Mouse (Mus musculus) gonadal fat pad, adult 2 months (tissue): ENCODE data around the gene Hoxd10. TPM values are rescaled to one million over a fixed set of nuclear protein-coding genes. Genes with fewer than 3 reads are reported as not detected.

ENCODE experiments used
- DNase-seq: peaks from one replicate; pipeline ENCODE4 v3.0.0-alpha.2; 2012; ENCODE audit warnings: low read depth
- polyA plus RNA-seq: library from polyadenylated mRNA; depleted of rRNA; stranded (reverse); fragments of >200 nt; gene quantifications from 2 replicates; pipeline ENCODE4 v1.2.3, GENCODE M21; 2012; rRNA removed

The Hoxd10 gene
- 0.90 and 2.2 TPM in 2 replicates for polyA plus RNA-seq

DNA sequence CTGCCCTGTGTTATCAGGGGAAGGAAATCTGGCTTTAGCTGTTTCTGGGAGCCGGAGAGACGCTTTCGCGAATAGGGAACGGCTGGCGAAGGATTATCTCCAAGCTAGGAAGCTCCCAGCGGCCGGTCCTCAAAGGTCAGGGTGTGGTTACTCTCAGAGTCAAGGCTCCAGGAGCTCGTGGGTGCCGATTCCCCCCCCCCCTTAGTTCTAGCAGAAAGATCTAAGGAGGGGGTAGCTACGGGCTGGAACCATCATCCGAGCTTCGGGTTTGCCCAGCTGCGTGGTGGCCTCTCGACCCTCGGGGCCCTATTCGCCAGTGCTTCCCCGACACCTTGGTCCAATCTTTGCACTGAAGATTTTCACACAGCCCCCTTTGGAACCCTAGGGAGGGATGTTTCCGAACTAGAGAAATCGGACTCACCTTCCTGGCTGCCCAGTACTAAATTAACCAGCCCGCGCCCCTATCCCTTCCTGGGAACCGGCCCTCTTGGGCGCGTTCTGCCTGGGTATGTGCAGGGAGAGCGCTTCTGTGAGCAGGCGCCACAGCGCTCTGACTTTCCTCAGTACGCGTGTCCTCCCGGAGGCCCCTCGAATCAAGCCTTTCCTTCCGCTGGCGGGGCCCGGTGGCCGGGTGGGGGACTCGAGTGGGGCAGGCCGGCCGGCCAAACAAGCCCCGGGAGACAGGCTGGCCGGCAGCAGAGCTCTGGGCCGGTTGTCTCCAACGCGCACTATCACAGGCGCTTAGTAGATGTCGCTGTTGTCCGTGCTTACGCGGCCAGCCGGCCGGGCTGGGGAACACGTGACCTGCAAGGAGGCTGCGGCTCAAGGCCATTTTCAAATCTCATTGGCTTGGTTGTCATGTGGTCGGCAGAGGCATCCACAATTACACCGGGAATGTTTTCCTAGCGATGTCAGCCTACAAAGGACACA, at the start of gene Hoxd10:
Hoxd10 (plus strand) TSS at position 903 of the 930 bp plus-strand sequence.
- no peak for DNase-seq

DNA sequence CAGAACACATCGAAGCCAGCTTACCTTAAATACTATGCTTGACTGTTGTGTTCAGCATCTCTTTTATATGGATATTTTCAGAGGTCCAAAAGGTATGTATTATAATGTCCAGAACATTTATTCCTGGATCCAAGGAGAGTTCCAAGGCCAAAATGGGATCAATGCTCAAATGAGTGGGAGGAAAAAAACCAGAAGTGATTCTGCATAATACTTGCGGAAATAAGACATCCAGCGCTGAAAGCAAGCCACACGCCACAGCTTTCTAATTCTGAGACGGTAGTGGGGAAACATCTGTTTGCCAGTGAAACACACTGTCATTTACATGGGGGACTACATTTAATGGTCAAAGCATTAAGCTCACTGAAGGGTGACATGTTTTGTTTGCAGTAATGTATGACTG, 49.3 kb upstream of the Hoxd10 start:
- no peak for DNase-seq

DNA sequence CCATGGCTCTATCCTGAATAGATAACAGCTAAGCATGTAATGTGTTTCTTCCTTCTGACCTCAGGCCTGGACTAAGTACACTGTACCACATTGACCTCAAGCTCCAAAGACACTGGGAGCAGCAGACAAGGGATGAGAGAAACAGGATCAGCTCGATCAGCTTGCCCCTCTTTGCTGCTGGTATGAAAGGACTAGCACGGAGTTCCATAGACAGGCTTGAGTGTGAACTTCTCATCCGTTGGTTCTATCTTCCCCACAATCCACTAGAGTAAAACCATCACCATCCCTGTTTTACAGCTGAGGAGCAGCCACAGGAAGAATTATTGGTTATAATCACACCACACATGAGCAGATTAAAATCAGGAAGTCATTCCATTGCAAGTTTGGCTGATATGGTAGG, 46.1 kb upstream of the Hoxd10 start:
- DNase-seq: no peak

DNA sequence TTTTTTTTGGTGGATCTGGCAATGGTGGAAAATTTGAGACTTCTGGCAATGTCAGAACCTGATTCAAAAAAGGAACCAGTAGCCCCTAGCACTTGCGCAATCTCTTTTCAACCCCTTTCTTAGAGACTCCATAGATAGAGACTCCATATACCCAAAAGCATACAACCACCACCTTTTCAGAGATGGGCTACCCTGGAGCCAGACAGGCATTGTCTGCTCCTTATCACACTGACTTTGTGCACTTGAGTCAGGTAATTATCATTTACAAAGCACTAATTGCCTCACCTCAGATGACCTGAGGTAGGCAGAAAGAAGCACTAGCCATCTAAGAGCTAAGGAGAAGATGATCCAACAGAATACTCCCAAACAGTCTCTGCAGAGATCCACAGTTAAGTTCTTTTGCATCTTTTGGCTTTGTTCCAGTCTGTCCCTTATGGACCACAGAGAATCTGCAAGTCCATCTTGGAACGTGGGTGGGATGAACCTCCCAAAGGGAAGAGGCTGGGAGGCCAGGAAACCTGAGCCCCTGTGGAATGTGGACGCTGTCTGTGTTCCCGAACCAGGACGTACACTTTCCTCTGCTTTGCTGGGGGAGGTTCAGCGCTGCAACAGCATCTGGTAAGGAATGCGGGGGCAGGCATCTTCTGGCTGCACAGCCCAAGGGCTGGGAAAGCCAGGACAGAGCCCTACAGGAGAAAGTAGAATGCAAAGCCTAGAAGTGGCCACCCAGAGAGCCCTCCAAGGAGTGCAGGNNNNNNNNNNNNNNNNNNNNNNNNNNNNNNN, 44.5 kb upstream of the Hoxd10 start:
- no peak for DNase-seq

DNA sequence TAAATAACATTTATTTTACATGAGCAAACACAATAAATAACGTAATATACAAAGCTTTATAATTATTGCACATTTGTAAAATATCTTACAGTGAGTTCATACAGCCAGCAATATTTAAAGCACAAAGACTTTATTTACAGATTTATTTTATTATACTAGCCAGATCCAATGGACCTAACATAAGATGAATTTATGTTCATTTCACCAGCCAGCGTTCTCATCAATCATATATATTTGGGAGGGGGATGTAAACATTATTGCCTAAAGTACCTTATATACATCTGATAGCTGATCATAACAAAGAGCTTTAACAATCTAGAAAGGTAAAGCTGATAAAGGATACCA, 38.8 kb upstream of the Hoxd10 start:
- DNase-seq: no peak

DNA sequence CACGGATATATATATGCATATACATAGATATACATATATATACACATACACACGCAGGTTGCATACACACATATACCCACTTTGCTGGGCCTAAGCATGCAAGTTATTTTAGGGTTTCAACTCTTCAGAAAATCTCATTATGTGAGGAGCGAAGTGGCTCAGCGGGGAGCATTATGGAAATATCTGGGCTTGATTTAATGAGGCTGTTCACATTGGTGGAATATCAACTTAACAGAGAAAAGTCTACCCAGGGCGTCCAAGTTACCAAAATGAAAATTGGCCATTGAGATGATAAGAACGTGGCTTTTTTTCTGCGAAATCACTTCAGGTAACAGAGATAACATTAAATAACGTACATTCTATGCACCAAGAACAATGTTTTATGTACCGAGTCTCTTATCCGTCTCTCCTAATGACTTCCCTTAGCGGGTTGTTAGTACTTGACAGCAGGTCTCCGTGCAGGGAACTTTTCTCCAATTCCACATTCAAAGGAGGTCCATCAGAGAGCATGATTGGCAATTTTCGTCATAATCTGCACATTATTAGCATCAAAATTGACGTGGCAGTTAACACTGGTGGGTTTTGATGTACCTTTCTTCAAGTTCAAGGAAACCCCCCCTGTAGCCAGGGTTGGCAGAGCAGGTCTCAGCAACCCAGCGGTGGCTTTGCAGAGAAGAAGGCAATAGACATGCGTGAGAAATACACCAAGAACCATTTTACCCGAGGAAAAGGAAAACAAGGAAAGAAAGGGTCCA, 37.8 kb upstream of the Hoxd10 start:
- no peak for DNase-seq

DNA sequence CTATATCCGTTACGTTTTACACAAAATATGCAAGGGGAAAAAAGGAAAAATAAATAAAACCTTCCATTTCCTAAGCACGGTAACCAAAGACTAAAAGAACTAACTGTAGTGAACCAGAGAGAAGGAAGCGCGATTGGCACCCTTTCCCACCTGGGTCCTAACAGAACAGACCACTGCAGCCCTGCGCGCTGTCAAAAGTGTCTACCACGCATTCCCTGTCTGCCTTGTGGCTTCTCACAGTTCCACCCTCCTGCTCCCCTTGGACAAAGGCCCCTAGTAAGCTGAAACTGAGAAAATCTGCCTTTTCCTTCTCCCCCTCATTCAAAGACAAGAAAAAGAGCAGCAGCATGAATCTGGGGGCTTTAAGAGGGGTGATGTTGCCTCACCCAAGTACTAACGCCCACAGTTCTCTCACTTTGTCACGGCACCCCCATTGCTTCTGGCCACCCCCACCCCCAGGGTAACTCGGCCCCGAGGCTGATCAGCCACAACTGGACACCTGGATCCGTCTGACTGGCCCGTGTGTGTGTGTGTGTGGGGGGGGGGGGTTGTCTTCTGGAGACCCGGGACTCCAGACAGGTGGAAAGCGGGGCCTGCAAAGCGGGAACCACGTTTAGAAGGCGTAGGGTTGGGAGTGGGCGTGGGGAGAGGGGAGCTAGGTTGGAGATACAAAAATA, 36.8 kb upstream of the Hoxd10 start:
- no peak for DNase-seq

DNA sequence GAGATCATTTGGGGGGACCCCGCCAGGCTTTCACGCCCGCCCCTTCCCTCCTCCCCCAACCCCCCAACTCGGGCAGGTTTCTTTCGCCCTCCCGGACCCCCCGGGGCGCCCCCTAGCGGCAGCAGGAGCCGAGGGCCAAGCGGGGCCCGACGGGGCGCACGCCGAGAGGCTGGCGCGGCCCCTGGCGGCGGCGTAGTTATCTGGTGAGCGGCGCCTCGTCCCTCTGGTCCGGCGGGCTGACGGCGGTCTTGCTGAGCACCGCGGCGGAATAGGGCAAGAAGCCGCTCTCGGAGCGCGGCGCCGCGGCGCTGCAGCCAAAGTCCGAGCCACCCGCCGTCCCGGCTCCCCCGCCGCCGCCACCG, 36.3 kb upstream of the Hoxd10 start:
- DNase-seq: no peak

DNA sequence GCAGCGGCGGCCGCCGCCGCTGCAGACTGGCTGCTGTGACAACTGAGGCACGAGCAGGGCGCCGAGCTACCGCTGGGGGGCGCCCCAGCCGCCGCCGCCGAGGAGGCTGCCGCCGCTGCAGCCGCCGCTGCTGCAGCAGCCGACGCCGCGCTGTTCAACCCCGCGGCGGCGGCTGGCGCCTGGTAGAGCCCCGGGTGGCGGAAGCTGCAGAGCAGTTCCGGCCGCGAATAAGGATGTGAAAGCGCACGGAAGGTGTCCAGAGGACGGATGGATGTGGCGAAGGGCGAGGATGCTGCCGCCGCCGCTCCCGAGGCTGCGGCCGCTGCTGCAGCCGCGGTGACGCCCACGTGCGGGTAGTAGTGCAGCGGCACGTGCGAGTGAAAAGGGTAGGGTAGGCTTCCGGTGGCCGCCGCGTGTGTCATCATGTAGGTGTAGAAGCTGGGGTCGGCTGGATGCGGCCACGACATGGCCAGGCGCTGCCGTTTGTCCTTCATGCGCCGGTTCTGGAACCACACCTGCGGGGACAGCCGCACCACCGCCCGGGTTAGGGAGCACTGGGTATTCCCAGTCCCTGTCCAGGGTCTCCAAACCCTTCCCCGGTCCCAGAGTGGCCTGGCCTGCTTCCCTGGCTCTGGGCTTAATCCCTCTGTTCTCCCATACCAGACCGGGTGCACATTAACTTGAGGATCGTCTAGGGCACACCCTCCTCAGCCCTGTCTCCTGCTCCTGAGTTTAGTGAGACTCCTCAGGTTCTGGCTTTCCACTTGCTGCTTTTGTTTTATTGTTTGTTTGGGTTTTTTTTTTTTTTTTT, 35.7 kb upstream of the Hoxd10 start:
- DNase-seq: no peak

DNA sequence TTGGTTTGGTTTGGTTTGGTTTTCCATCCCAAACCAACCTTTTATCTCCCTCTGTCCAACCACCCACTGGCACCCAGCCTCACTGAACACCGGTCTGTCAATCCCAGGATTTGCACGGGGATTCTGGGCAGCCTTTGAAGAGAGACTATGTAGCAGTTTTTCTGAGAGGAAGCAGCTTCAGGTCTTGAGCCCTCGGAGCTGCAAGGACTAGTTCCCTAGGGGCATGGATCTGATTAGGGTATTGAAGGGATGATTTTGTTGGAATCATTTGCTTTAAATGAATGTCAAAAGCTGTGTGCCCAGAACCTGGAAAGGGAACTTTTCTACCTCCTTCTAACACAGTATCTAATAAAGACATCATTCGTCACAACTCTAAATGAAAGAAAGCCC, 35.1 kb upstream of the Hoxd10 start:
- no peak for DNase-seq

DNA sequence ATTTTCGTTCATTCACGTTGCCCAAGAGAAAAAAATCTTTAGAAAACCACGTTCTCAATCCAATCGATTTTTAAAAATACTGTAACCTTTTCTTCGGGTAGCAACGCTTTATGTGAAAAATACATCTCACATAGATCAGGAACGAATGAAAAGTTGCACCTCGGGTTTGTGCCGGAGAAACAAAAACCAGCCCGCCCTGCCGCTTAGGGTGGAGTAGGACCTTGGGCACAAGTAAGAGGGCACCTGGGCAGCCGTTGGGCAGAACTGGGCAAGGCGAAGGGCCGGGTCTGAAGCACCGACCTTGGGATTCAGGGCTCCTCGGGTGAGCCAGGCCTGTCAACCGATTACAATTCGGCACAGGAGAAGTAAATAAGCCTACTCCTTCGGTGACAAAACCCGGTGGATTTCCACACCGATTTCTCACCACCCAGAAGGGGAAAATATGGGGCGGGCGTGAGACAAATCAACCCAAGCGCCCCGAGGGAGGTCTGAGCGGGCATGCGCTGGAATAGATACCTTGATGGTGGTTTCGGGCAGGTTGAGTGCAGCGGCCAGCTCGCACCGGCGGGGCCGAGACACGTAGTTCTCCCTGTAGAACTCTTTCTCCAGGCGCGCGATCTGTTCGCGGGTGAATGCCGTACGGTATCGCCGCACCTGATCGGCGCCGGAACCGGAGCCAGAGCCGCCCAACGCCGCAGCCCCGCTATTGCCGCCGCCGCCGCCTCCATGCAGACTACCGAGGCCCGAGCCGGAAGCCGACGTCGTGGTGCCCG, 34.3 kb upstream of the Hoxd10 start:
- no peak for DNase-seq

DNA sequence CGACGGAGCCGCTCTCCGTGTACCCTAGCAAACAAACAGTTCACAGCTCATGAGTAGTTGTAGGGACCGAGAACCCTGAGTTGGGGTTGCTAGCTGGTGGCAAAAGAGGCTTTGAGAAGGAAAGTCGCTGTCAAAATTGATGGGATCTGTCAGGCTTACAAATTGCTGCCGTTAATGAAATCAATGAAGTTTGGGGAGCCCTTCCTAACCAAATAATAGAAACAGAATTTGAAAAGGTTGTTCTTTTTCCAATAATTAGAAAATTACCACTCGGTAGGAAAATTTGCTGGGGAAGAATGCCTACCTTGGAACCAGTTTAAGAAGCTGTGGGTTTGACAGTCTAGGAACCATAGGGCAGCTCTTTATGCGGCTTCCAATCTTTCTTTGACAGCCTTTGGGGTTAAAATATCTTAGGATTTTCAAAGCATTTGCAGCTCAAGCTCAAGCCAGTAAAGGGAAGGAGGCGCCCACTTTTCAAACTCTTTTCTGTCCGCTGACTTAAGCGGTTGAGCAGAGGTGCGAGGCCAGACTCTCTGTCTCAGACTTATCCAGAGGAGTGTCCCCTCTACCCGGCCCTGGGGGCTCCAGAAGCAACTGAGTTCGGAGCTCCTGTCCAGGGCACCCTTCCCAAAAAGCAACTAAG, 33.6 kb upstream of the Hoxd10 start:
- DNase-seq: no peak

DNA sequence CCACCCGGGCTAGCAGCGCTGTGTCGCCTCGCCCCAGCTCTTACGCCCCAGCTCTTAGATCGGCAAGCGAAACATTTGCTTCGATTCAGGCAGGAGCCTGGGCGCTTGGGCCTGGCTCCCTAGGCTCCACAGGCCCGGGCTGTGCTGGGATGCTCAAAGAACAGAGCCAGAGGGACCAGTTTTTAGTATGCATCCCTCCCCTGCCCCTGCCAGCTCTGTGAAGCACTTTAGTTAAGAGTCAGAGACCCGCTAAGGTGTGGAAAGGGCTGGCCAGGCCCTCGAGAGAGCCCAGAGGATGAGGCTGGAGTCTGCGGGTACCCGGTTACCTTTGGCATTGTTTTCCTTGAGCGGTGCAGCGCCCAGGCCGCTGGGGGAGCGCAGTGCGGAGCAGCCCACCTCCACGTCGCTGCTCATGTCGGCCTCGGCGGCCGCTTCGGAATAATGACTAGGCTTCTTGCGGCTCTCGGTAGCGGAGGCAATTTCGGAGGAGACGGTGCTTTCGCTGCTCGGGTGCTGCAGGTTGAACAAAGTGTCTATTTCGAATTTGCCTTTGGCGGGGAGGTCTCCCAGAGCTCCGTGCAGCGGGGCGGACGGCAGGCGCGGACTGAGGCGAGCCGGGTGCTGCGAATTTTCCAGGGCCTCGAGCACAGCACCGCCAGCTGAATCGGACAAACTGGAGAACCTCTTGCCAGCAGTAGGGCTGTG, 32.9 kb upstream of the Hoxd10 start:
- DNase-seq: no peak

DNA sequence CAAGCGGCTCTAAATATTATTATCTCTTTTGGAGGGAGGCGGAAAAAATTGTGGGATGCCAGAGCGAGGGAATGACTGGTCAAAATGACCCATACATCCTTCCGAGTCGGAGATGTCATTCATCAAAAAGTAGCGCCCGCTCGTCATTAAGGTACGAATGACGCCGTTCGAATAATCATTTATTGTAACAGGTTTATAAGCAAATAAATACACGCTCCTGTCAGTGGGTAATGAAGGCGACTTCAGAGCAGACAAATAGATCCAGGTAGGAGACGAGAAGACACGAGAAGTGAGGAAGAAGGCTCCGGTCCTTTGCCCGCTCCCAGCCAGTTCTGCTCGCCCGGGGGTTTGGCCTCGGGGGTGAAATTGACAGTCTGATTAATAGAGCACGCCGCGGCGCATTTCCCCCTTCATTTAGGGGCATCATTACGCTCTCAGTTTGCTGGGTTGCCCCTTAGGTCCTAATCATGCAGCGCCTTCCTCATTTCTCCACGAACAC, 32.2 kb upstream of the Hoxd10 start, which contains the start of gene Evx2:
Evx2 (minus strand) TSS at position 51 of the 499 bp plus-strand sequence.
- DNase-seq: no peak

DNA sequence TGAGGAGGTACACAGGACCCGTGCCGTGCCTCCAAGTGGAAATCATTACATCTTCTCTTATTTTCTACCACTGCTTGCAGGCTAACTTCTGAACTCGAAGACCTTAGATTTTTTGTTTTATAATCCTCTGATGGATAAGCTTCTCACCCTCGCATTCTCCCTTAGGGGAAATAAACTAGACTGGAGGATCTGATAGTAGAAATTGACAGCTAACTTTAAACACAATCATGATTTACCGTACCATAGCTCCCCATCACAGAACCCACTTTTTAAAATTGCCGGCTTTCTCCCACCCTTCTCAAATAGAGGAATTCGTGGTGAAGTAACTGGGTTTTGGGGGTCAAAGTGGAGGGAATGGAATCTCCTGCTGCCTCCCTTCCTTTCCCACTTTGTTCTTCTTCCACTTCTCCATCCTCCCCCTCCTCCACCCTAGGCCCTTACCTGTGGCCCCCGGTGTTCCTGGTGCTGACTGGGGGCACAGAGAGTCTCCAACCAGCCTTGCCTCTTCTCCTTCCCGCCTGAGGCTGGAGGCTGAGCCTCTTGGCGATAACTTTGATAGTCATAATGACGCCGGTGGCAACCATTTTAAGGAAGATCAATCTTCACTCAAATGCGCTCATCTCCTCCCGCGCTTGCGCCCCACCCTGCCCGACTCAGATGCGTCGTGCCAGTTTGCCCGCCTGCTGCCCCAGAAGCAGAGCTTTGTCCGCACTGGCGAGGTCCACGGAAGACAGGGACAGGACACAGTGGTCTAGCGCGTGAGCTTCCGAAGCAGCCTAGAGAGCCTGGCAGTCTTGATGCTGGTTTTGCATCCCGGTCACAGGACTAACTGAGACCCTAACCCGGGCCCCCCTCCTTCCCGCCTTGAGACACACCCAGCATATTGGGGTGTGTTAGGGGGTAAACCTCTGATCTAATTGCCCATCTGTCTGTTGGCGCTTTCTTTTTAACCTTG, 31.0 kb upstream of the Hoxd10 start:
- DNase-seq: no peak

DNA sequence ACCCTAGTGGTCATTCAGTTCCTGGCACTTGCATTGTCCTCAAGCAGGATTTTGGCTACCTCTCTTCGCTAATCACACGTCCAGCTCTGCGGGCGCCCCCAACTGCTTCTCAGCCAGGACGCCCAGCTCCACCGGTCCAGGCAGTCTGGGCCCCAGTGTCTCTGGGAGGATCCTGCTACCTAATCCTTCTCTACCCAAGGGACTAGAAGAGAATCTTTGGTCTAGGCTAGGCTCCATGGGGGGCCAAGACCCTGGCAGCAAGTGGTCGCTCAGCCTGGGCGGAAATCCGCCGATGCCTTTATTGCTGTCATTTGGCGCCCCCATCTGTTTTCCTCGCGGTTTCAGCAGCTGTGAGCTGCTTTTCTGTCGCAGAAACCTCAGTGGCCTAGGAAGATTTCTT, 30.0 kb upstream of the Hoxd10 start:
- DNase-seq: no peak

DNA sequence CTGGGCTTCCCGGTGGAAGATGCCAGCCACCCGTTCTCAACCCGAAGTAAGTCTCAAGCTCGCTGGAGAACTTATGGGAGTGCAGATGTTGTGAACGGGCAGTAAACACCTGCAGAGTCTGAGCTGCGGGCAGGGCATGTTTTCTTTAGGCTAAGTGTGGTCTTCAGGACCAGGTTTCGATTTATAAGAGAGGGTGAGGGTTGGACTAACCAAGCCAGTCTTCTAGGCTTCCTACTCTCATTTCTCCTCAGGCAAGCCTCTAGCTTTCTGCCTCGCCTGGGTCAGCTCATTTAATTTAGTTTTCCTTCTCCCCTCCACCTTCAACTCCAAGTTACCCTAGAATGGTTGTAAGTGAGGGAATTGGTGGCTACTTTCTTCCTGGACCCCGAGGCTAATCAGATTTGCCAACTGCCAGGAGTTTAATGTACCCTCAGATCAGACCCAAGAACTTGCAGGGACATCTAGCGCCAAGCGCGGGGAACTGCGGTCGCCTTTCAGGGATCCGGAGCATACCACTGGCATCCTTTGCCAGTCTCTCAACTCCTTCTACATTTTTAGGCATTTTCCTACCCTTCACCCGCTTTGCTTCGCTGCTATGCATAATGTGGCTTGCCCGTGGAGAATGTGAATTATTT, 28.3 kb upstream of the Hoxd10 start:
- DNase-seq: no peak
